Mouse (Mus musculus) neural tube, embryonic 12.5 days (tissue): ENCODE data around the gene Rnf150. TPM values are rescaled to one million over a fixed set of nuclear protein-coding genes. Genes with fewer than 3 reads are reported as not detected.

Experiments
- ATAC-seq: fragments of 200-750 bp; cut with Nextera tagmentation; 2 replicates; pipeline ENCODE4 v1.8.0; 2017; ENCODE audit warnings: low read depth, mild to moderate bottlenecking, moderate TSS enrichment, moderate library complexity; ENCODE audit not compliant: low FRiP score
- H3K27ac ChIP-seq: fragments of 300-500 bp; sonication (generic); 2 replicates; pipeline ENCODE4 v1.5.1; 2016
- H3K27me3 ChIP-seq: fragments of 300-500 bp; sonication (generic); replicated peaks from 2 replicates; pipeline ENCODE4 v1.6.1; 2016; ENCODE audit warnings: mild to moderate bottlenecking
- H3K36me3 ChIP-seq: fragments of 300-500 bp; sonication (generic); 2 replicates; pipeline ENCODE4 v1.6.1; 2016; ENCODE audit warnings: mild to moderate bottlenecking
- H3K4me1 ChIP-seq: fragments of 300-500 bp; sonication (generic); 2 replicates; pipeline ENCODE4 v1.6.1; 2016
- H3K4me2 ChIP-seq: fragments of 300-500 bp; sonication (generic); replicated peaks from 2 replicates; pipeline ENCODE4 v1.6.1; 2016; ENCODE audit warnings: mild to moderate bottlenecking
- H3K4me3 ChIP-seq: fragments of 300-500 bp; sonication (generic); 2 replicates; pipeline ENCODE4 v1.5.1; 2016
- H3K9ac ChIP-seq: fragments of 300-500 bp; sonication (generic); 2 replicates; pipeline ENCODE4 v1.6.1; 2016; ENCODE audit warnings: mild to moderate bottlenecking
- H3K9me3 ChIP-seq: fragments of 300-500 bp; sonication (generic); 2 replicates; pipeline ENCODE4 v1.6.1; 2016; ENCODE audit warnings: mild to moderate bottlenecking
- WGBS: fragments of 180-500 bp; shearing (Covaris S2); methylation state at CpG from one replicate; pipeline ENCODE4 v1.1.7; 2016; 5-methylcytosine and 5-hydroxymethylcytosine counted together
- polyA plus RNA-seq: library from polyadenylated mRNA; unstranded; fragments of >200 nt; fragmentation: Nextera tagmentation; extraction: Ambion mirVana; gene quantifications from 2 replicates; pipeline ENCODE4 v1.2.1, GENCODE M21; 2016

Gene Rnf150
- polyA plus RNA-seq, 1 experiment from 2014 or later: 2.5 TPM

DNA sequence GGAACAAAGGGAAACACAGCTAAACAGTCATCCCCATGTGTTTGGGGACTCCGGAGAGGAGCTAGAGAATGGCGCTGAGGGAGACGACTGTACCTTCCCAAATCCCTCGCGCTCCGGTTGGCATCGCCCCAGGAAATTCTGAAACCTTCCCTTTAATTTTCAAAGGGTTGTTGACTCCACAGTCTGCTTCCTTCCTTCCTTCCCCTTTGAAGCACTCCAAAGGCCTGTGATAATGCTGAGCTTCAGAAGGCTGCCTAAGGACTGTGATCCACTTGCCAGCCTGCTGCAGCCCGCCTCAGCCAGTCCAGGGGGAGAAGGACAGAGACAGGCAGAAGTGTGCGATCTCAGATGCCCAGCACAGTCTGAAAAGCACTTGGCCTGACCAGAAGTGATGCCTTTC, 183.8 kb downstream of the Rnf150 start:
- Histone ChIP-seq H3K4me3 (no peak overlapping the region), H3K4me1 (peaks cover 15% of the 10 kb centered on the region), H3K4me2 (no peak overlapping the region), H3K27me3 (no peaks in the 10 kb centered on the region), H3K9ac (no peak overlapping the region), H3K36me3 (no peaks in the 10 kb centered on the region), H3K9me3 (no peaks in the 10 kb centered on the region), H3K27ac (no peak overlapping the region)
- ATAC-seq: no peak
- 92% methylated on average over 9 of the region's 9 CpGs for WGBS

DNA sequence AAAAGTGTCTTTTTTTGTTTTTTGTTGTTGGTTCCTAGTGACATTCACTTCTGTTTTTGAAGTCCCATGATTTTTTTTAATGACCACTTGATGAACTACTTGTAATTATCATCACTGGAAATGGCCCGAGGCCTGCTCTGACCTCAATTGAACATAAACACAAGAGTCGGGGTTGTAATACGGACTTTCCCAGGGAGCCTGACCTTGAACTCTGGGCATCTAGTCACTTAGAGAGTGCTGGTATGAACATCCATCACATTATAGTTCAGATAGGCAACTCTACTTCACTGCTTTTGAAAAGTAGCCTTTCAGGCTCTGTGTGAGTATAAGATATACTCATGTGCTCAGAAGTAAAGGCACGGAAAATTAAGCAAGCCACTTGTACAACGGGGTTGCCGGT, 185.4 kb downstream of the Rnf150 start:
- Histone ChIP-seq H3K27ac (no peak overlapping the region), H3K4me3 (no peak overlapping the region)
- ATAC-seq: no peak

DNA sequence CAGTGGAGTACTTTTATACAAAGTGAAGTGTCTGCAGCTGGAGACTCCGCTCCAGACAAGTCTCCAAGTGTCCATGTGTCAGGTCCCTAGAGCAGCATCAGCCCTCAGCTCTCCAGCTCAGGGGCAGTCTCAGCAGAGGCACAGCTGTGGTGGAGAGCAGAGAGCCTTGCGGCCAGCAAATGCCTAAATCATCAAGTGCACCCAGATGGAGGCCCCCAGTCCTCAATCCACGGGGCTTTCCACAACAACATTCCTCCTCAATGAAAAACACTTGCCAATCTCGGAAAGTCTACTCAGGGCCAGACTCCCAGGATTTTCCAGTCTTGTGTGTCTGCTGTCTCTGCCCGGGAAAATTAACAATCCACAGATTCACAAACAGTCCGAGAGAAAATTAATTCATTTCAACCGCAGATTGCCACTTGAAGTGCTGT, 186.0 kb downstream of the Rnf150 start:
- no peak; the same call in 1 of the 2 replicates for ATAC-seq
- 54% methylated on average over 7 of the region's 7 CpGs for WGBS
- H3K36me3 ChIP-seq: no peaks in the 10 kb centered on the region
- H3K4me1 ChIP-seq: peaks cover 22% of the 10 kb centered on the region
- H3K27me3 ChIP-seq: no peaks in the 10 kb centered on the region
- no peak overlapping the region for H3K27ac ChIP-seq
- H3K9ac ChIP-seq: no peak overlapping the region
- no peak overlapping the region for H3K4me3 ChIP-seq
- H3K4me2 ChIP-seq: no peak overlapping the region
- H3K9me3 ChIP-seq: no peaks in the 10 kb centered on the region

More for the DNA sequence above, 185.4 kb downstream of the Rnf150 start:
- no peaks in the 10 kb centered on the region for H3K9me3 ChIP-seq
- no peaks in the 10 kb centered on the region for H3K36me3 ChIP-seq
- 64% methylated on average over 6 of the region's 6 CpGs for WGBS
- H3K27me3 ChIP-seq: no peaks in the 10 kb centered on the region
- H3K9ac ChIP-seq: no peak overlapping the region
- no peak overlapping the region for H3K4me2 ChIP-seq
- peaks cover 20% of the 10 kb centered on the region for H3K4me1 ChIP-seq

DNA sequence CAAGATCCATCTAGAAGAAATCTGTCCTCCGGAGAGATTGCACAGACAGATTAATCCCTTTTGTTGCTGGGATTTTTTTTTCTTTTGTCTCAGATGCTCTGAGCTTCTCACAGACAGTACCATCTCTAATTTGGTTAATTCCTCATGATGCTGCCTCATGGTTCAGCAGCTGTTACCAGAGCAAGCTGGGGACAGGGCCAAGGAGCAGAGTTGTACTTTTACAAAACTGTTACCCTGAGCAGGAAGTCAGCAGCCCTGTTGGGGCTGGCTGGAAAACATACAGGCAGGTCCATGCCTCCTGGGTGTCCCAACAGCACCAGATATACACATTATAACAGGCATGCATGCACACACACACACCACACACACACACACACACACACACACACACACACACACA, 186.5 kb downstream of the Rnf150 start:
- H3K4me1 ChIP-seq: peaks cover 22% of the 10 kb centered on the region
- H3K9ac ChIP-seq: no peak overlapping the region
- no peak overlapping the region for H3K4me2 ChIP-seq
- no peaks in the 10 kb centered on the region for H3K27me3 ChIP-seq
- no peak for ATAC-seq
- no peaks in the 10 kb centered on the region for H3K36me3 ChIP-seq
- no peak overlapping the region for H3K27ac ChIP-seq
- H3K9me3 ChIP-seq: no peaks in the 10 kb centered on the region
- 69% methylated on average over 1 of the region's 1 CpGs for WGBS
- H3K4me3 ChIP-seq: no peak overlapping the region

DNA sequence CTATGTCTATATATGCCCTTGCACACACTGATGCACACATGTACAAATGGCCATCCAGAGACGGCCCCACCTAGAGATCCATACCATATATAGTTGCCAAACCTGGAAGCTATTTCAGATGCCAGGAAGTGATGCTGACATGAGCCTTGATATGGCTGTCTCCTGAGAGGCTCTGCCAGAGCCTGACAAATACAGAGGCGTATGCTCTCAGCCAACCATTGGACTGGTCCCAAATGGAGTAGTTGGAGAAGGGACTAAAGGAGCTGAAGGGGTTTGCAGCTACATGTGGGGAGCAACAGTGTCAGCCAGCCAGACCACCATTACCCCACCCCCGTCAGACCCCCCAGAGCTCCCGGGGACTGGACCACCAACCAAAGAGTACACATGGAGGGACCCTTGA, 189.7 kb downstream of the Rnf150 start:
- no peak for ATAC-seq
- H3K4me3 ChIP-seq: no peak overlapping the region
- WGBS: 91% methylated on average over 4 of the region's 4 CpGs
- no peaks in the 10 kb centered on the region for H3K9me3 ChIP-seq
- no peaks in the 10 kb centered on the region for H3K36me3 ChIP-seq
- H3K4me2 ChIP-seq: no peak overlapping the region
- no peak overlapping the region for H3K27ac ChIP-seq
- H3K27me3 ChIP-seq: no peaks in the 10 kb centered on the region
- peaks cover 22% of the 10 kb centered on the region for H3K4me1 ChIP-seq
- no peak overlapping the region for H3K9ac ChIP-seq

DNA sequence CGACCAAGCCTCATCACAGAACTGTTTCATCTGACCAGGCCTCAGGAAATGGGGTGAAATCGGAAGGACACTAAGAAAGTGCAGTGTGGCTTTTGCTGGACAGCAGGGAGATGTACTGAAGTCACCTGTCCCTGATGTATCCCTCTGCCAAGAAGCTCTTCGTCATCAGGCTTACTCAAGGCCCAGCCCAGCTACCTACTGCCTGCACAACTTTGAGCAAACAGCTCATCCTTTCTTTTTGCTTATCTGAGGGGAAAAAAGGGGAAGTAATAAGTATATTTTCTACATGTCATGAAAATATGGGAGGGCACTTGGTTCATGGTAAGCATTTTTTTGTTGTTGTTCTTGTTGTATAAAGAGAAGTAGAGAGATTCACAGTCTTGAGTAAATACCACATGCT, 191.6 kb downstream of the Rnf150 start:
- no peak overlapping the region for H3K9ac ChIP-seq
- no peak overlapping the region for H3K4me2 ChIP-seq
- no peaks in the 10 kb centered on the region for H3K27me3 ChIP-seq
- ATAC-seq: no peak
- 92% methylated on average over 3 of the region's 3 CpGs for WGBS
- no peak overlapping the region for H3K4me3 ChIP-seq
- no peak overlapping the region for H3K27ac ChIP-seq
- 0 out of 2 replicates have a peak, but pooled peaks cover 7% of the 10 kb centered on the region for H3K4me1 ChIP-seq
- no peaks in the 10 kb centered on the region for H3K9me3 ChIP-seq
- no peaks in the 10 kb centered on the region for H3K36me3 ChIP-seq

DNA sequence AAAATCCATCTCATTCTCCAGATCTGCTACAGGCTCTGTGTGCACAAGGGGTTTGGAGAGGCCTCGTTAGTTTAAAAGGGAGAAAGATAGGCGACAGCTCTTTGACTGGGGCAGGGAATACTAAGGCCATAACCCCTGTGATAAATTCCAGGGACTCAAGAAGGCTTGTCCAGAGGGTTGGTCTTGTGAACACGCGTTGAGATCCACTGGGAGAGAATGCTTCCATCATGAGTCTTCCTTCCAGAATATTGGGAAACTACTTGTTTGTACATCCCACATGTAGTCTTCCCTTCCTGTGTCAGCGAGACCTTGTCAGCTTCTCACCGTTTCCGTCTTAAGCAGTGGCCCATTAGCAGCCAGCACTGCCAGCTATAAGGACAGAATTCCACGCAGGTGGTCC, 195.8 kb downstream of the Rnf150 start:
- no peak for ATAC-seq
- H3K4me1 ChIP-seq: 0 out of 2 replicates have a peak, but pooled peaks cover 2% of the 10 kb centered on the region
- H3K4me3 ChIP-seq: no peak overlapping the region
- no peak overlapping the region for H3K4me2 ChIP-seq
- H3K27ac ChIP-seq: no peak overlapping the region
- no peaks in the 10 kb centered on the region for H3K36me3 ChIP-seq
- no peaks in the 10 kb centered on the region for H3K9me3 ChIP-seq
- 72% methylated on average over 8 of the region's 8 CpGs for WGBS
- no peaks in the 10 kb centered on the region for H3K27me3 ChIP-seq
- no peak overlapping the region for H3K9ac ChIP-seq

DNA sequence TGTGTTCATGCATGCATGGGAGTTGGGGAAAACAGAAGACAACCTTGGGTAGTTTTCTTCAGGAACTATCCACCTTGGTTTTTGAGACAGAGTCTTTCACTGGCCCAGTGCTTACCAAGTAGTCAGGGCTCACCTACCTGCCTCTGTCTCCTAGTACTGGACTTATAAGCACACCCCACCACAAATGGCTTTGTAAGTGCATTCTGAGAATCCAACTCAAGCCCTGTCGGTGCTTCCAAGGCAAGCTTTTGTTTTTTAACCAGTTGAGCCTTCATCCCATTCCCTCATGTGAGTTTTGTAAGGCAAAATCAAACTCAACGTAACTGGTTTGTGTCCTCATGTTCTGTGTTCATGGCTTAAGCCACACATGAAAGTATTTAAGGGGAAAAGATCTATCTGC, 196.9 kb downstream of the Rnf150 start:
- Histone ChIP-seq H3K9me3 (no peaks in the 10 kb centered on the region), H3K27ac (no peak overlapping the region), H3K27me3 (no peaks in the 10 kb centered on the region), H3K9ac (no peak overlapping the region), H3K4me1 (0 out of 2 replicates have a peak, but pooled peaks cover 2% of the 10 kb centered on the region), H3K36me3 (no peaks in the 10 kb centered on the region), H3K4me2 (no peak overlapping the region), H3K4me3 (no peak overlapping the region)
- no peak for ATAC-seq
- WGBS: 92% methylated on average over 2 of the region's 2 CpGs

DNA sequence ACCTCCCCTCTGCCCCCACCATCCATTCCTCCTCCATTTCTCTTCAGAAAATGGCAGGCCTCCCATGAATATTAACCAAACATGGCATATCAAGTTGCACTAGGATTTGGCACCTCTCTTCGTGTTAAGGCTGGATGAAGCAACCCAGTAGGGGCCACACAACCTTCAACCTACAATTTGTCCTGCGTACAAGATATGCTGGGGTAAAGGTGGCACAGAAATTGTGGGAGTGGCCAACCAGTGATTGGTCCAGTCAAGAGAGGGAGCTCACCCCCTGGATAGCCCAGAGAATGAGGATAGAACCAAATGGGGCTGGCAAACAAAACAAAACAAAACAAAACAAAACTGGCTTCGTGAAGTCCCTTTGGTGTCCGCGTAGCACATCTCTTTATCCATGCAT, 198.1 kb downstream of the Rnf150 start:
- Histone ChIP-seq H3K4me1 (0 out of 2 replicates have a peak, but pooled peaks cover 2% of the 10 kb centered on the region), H3K4me2 (no peak overlapping the region)
- ATAC-seq: no peak

DNA sequence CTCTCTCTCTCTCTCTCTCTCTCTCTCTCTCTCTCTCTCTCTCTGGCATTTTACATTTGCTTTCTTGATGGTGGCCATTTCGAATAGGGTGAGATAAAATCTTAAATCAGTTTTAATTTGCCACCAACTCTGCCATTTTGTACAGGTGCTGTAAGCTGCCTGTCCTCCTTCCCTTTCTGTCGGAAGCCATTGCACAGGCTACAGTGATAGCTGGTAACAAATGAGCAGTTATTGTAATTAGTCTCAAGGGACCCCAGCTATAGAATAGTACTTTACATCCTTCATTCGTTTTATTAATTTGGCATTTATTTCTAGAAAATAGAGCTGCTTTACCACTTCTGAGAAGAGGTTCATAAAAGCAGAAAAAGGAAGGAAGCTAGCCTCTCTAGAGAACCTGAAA, 198.7 kb downstream of the Rnf150 start:
- no peak overlapping the region for H3K27ac ChIP-seq
- no peak for ATAC-seq

More for the DNA sequence above, 198.1 kb downstream of the Rnf150 start:
- H3K4me3 ChIP-seq: no peak overlapping the region
- no peaks in the 10 kb centered on the region for H3K9me3 ChIP-seq
- H3K27ac ChIP-seq: no peak overlapping the region
- no peak overlapping the region for H3K9ac ChIP-seq
- no peaks in the 10 kb centered on the region for H3K27me3 ChIP-seq
- H3K36me3 ChIP-seq: no peaks in the 10 kb centered on the region
- 76% methylated on average over 5 of the region's 5 CpGs for WGBS

DNA sequence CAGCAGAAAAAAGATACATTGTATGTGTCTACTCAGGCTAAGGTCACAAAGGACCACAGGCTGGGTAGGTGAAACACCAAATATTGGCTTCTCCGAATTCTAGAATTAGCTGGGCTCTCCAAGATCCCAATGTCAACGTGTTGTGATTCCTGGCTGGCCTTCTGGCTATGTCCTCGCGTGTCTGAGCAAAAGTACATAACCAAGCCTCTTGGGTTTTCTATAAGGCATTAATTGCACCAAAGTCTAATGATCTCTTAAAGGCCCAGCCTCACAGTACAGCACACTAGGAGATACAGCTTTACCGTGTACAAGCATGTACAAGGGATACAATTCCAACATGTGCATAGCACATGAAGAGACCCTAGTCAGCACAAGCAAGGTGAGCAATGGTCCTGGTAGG, 199.1 kb downstream of the Rnf150 start:
- Histone ChIP-seq H3K4me3 (no peak overlapping the region), H3K27ac (no peak overlapping the region), H3K4me1 (0 out of 2 replicates have a peak, but pooled peaks cover 2% of the 10 kb centered on the region), H3K36me3 (no peaks in the 10 kb centered on the region), H3K9me3 (no peaks in the 10 kb centered on the region), H3K9ac (no peak overlapping the region), H3K4me2 (no peak overlapping the region), H3K27me3 (no peaks in the 10 kb centered on the region)
- no peak for ATAC-seq
- whole genome bisulfite sequencing: 81% methylated on average over 5 of the region's 5 CpGs

More for the DNA sequence above, 198.7 kb downstream of the Rnf150 start:
- Histone ChIP-seq H3K4me2 (no peak overlapping the region), H3K9me3 (no peaks in the 10 kb centered on the region), H3K9ac (no peak overlapping the region), H3K36me3 (no peaks in the 10 kb centered on the region), H3K27me3 (no peaks in the 10 kb centered on the region), H3K4me1 (0 out of 2 replicates have a peak, but pooled peaks cover 2% of the 10 kb centered on the region), H3K4me3 (no peak overlapping the region)
- WGBS: 61% methylated on average over 3 of the region's 3 CpGs

DNA sequence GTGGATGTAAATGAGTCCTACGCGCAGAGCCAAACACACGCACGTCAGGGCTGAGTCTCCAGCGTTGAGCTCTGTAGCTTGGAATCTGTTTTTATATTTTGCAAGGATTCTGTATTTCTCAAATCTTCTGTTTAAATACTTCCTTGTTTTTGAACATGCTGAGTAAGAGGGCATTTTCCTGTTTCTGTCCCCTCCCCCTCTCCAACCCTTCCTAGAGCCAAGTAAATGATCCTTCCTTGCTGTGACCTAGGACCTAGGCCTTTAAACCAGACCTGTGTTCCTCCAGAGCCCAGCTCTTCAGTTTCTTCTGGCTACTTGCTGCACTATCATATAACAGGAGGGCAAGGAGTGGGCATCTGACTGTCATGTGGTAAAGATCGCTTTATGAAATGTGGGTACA, 200.9 kb downstream of the Rnf150 start:
- Histone ChIP-seq H3K9ac (no peak overlapping the region), H3K4me1 (0 out of 2 replicates have a peak, but pooled peaks cover 2% of the 10 kb centered on the region), H3K27ac (no peak overlapping the region), H3K9me3 (no peaks in the 10 kb centered on the region), H3K4me3 (no peak overlapping the region), H3K36me3 (no peaks in the 10 kb centered on the region), H3K27me3 (no peaks in the 10 kb centered on the region), H3K4me2 (no peak overlapping the region)
- 88% methylated on average over 6 of the region's 6 CpGs for whole genome bisulfite sequencing
- no peak for ATAC-seq

DNA sequence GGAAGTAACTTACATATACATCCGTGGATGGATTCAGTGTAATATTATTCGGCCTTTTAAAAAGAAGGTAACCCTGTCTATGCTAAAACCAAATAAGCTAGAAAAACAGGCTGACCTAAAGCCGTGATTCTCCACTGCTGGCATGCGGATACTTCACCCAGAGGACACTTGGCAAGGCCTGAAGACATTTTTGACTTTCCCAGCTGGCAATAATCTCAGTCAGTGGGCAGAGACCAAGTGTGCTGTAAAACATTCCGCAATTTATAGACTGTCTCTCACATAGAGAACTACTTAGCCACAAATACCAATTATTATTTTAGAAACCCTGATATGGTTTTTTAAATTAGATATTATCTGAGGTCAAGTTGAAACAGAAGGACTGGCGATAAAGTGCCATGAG, 202.9 kb downstream of the Rnf150 start:
- no peaks in the 10 kb centered on the region for H3K9me3 ChIP-seq
- H3K9ac ChIP-seq: no peak overlapping the region
- no peak overlapping the region for H3K4me2 ChIP-seq
- H3K27me3 ChIP-seq: no peaks in the 10 kb centered on the region
- WGBS: 88% methylated on average over 6 of the region's 6 CpGs
- ATAC-seq: no peak
- H3K27ac ChIP-seq: no peak overlapping the region
- no peak overlapping the region for H3K4me3 ChIP-seq
- H3K36me3 ChIP-seq: no peaks in the 10 kb centered on the region
- H3K4me1 ChIP-seq: no peaks in the 10 kb centered on the region
